Mouse (Mus musculus) testis, adult 2 months (tissue): Measurements from ENCODE around the gene Stk35. TPM values are rescaled to one million over a fixed set of nuclear protein-coding genes. Genes with fewer than 3 reads are reported as not detected.

Experiments used
- H3K27ac ChIP-seq: fragments of 200-500 bp; 2 replicates; pipeline ENCODE4 v1.5.1; 2012; ENCODE audit warnings: low read depth, low read length; ENCODE audit not compliant: control insufficient read depth, insufficient read depth
- H3K27me3 ChIP-seq: fragments of 200-500 bp; 2 replicates; pipeline ENCODE4 v1.6.1; 2012; ENCODE audit warnings: mild to moderate bottlenecking, low read length, moderate library complexity; ENCODE audit not compliant: control insufficient read depth, insufficient read depth
- H3K36me3 ChIP-seq: fragments of 200-500 bp; 2 replicates; pipeline ENCODE4 v1.6.1; 2012; ENCODE audit warnings: mild to moderate bottlenecking, low read length; ENCODE audit not compliant: control insufficient read depth, insufficient read depth
- H3K4me1 ChIP-seq: fragments of 200-500 bp; 2 replicates; pipeline ENCODE4 v1.6.1; 2012; ENCODE audit warnings: low read length; ENCODE audit not compliant: control insufficient read depth, insufficient read depth
- H3K4me3 ChIP-seq: fragments of 200-500 bp; 2 replicates; pipeline ENCODE4 v1.5.1; 2012; ENCODE audit warnings: low read depth, mild to moderate bottlenecking, low read length, moderate library complexity, mixed read lengths; ENCODE audit not compliant: control insufficient read depth
- CTCF ChIP-seq: fragments of 200-500 bp; IDR thresholded peaks from 2 replicates; pipeline ENCODE4 v1.5.1; 2012; ENCODE audit warnings: low read depth, mild to moderate bottlenecking, inconsistent platforms, low read length, moderate library complexity; ENCODE audit not compliant: control insufficient read depth, insufficient read depth, insufficient replicate concordance
- POLR2A ChIP-seq: fragments of 200-500 bp; IDR thresholded peaks from 2 replicates; pipeline ENCODE4 v1.6.1; 2012; ENCODE audit warnings: low read depth, mild to moderate bottlenecking, inconsistent platforms, low read length, moderate library complexity; ENCODE audit not compliant: control insufficient read depth
- polyA plus RNA-seq: library from polyadenylated mRNA; depleted of rRNA; stranded (reverse); fragments of >200 nt; gene quantifications from 2 replicates; pipeline ENCODE4 v1.2.3, GENCODE M21; 2012; rRNA removed

Gene Stk35
- polyA plus RNA-seq: 129 and 130 TPM in 2 replicates

GRCm38 (mm10) chr2:129800271-129800903 is at the start of gene Stk35:
Stk35 (plus strand) TSS chr2:129800517.
- TF ChIP-seq CTCF (0 out of 2 replicates have a peak, but pooled peaks have one; percentile 5), POLR2A (peak; percentile 62)
- peaks cover 7% of the 10 kb centered on the region for H3K4me1 ChIP-seq
- no peaks in the 10 kb centered on the region; the same call in 1 of the 2 replicates for H3K36me3 ChIP-seq
- H3K27ac ChIP-seq: peak within 1 kb of the TSS; percentile 99
- H3K27me3 ChIP-seq: no peaks in the 10 kb centered on the region
- H3K4me3 ChIP-seq: peak within 1 kb of the TSS; percentile 99

- Histone ChIP-seq H3K27me3 (no peaks in the 10 kb centered on the region), H3K4me1 (no peaks in the 10 kb centered on the region), H3K36me3 (no peaks in the 10 kb centered on the region), H3K4me3 (no peak overlapping the region), H3K27ac (no peak overlapping the region)
- TF ChIP-seq POLR2A (no peak), CTCF (no peak)
These were observed 18.3 kb upstream of the Stk35 start for GRCm38 (mm10) chr2:129782046-129782445.

DNA sequence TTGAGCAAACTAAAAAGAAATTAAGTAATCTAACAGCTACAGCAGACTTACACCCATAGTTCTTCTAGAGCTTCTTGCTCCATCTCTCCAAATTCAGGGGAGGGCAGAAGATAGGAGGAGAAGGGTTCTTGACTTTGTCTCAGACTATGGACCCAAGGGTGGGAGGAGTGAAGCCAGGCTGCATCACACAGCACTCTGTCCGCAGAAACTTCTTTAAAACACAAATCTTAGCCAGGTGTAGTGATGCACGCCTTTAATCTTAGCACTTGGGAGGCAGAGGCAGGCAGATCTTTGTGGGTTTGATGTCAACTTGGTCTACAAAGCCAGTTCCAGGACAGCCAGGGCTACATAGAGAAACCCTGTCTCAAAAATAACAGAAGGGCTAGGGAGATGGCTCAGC is 3.8 kb upstream of the Stk35 start:
- Histone ChIP-seq H3K36me3 (no peaks in the 10 kb centered on the region), H3K27ac (no peak overlapping the region), H3K27me3 (no peaks in the 10 kb centered on the region), H3K4me1 (peaks cover 2% of the 10 kb centered on the region; the same call in 1 of the 2 replicates), H3K4me3 (no peak overlapping the region)
- TF ChIP-seq CTCF (no peak), POLR2A (no peak)

GRCm38 (mm10) chr2:129797709-129798108 is 2.6 kb upstream of the Stk35 start:
- H3K4me3 ChIP-seq: no peak overlapping the region
- H3K27ac ChIP-seq: no peak overlapping the region
- H3K36me3 ChIP-seq: no peaks in the 10 kb centered on the region
- no peak for TF ChIP-seq CTCF
- no peak for TF ChIP-seq POLR2A
- H3K4me1 ChIP-seq: peaks cover 7% of the 10 kb centered on the region
- H3K27me3 ChIP-seq: no peaks in the 10 kb centered on the region

DNA sequence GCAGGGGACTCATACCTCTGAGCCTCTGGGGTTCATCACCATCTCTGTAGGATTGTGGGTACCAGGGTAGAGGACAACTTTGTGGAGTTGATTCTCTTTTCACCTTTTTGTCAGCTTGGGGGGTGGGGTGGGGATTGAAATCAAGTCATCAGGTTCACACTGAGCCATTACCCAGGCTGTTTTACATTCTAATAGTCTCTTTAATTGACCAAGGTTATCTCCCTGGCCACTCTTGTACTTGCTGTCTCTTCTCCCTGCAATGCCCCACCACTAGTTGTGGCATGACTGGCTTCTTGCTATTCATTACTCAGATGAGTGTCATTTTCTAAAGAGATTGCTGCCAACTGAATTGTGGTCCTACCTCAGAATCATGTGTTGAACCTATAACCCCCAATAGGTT is 1.9 kb upstream of the Stk35 start:
- peaks cover 7% of the 10 kb centered on the region for H3K4me1 ChIP-seq
- peak overlapping the region; percentile 24; the same call in 1 of the 2 replicates for H3K4me3 ChIP-seq
- no peak overlapping the region for H3K27ac ChIP-seq
- H3K27me3 ChIP-seq: no peaks in the 10 kb centered on the region
- H3K36me3 ChIP-seq: no peaks in the 10 kb centered on the region
- TF ChIP-seq POLR2A (no peak), CTCF (no peak)

DNA sequence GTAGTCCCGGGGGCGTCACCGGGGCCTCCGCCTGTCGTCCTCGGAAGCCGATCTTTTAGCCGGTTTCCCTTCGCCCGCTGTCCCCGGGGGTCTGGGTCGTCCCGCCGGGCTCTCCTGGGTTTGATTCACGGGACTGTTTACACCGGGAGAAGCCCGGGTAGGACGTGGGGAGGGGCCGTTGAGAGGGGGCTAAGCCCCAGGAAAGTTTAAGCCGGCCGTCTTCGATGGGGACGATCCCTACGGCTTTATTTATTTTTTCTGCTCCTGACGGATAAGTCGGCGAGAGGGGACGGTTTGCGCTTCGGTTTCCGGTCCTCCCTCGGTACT is 550 bp downstream of the Stk35 start:
- TF ChIP-seq POLR2A (0 out of 2 replicates have a peak, but pooled peaks have one; percentile 7), CTCF (no peak)
- Histone ChIP-seq H3K27me3 (no peaks in the 10 kb centered on the region), H3K4me1 (peaks cover 7% of the 10 kb centered on the region), H3K27ac (peak overlapping the region; percentile 99), H3K4me3 (peak overlapping the region; percentile 99), H3K36me3 (peaks cover 1% of the 10 kb centered on the region)

DNA sequence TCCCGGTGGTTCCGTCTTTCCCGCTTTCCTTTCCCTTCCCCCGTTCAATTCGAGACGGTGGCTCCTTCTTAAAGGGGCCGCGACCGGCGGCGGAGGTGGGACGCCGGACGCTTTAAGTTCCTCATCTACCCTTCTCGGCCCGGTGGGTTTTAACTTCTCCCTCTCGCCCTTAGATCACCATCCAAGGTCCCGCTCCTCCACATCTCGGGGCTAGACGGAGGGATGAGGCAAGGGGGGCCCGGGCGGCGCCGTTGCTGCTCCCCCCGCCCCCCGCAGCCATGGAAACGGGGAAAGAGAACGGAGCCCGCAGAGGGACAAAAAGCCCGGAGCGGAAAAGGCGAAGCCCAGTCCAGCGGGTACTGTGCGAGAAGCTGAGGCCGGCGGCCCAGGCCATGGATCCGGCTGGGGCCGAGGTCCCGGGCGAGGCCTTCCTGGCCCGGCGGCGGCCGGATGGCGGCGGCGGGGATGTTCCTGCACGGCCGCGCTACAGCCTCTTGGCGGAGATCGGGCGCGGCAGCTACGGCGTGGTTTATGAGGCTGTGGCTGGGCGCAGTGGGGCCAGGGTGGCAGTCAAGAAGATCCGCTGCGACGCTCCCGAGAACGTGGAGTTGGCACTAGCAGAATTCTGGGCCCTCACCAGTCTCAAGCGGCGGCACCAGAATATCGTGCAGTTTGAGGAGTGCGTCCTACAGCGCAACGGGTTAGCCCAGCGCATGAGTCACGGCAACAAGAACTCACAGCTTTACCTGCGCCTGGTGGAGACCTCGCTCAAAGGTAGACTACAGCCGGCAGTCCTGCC is 1.1 kb downstream of the Stk35 start:
- Histone ChIP-seq H3K4me1 (peaks cover 7% of the 10 kb centered on the region), H3K36me3 (peaks cover 1% of the 10 kb centered on the region), H3K27ac (peak overlapping the region; percentile 99), H3K27me3 (no peaks in the 10 kb centered on the region), H3K4me3 (peak overlapping the region; percentile 99)
- TF ChIP-seq CTCF (no peak), POLR2A (peak; percentile 28)
